Mouse (Mus musculus) neural tube, embryonic 14.5 days (tissue): ENCODE results near the gene Cdh10. TPM values are rescaled to one million over a fixed set of nuclear protein-coding genes. Genes with fewer than 3 reads are reported as not detected.

Source experiments
- ATAC-seq: fragments of 200-750 bp; cut with Nextera tagmentation; 2 replicates; pipeline ENCODE4 v1.8.0; 2017; ENCODE audit warnings: low read depth, mild to moderate bottlenecking, moderate TSS enrichment, moderate library complexity
- H3K27ac ChIP-seq: fragments of 300-500 bp; sonication (generic); 2 replicates; pipeline ENCODE4 v1.5.1; 2014; ENCODE audit warnings: low read depth, mild to moderate bottlenecking, control low read depth, low read length, moderate library complexity, mixed read lengths
- H3K27me3 ChIP-seq: fragments of 300-500 bp; sonication (generic); 2 replicates; pipeline ENCODE4 v1.6.1; 2014; ENCODE audit warnings: low read length; ENCODE audit not compliant: control insufficient read depth, insufficient read depth
- H3K36me3 ChIP-seq: fragments of 300-500 bp; sonication (generic); 2 replicates; pipeline ENCODE4 v1.6.1; 2014; ENCODE audit warnings: low read length, mixed read lengths; ENCODE audit not compliant: control insufficient read depth, insufficient read depth
- H3K4me1 ChIP-seq: fragments of 300-500 bp; sonication (generic); 2 replicates; pipeline ENCODE4 v1.6.1; 2014; ENCODE audit warnings: low read length; ENCODE audit not compliant: control insufficient read depth, insufficient read depth
- H3K4me2 ChIP-seq: fragments of 300-500 bp; sonication (generic); 2 replicates; pipeline ENCODE4 v1.6.1; 2014; ENCODE audit warnings: mild to moderate bottlenecking, low read depth, low read length, control low read depth
- H3K4me3 ChIP-seq: fragments of 300-500 bp; sonication (generic); 2 replicates; pipeline ENCODE4 v1.5.1; 2014; ENCODE audit warnings: low read depth, low read length, control low read depth, mixed read lengths
- H3K9ac ChIP-seq: fragments of 300-500 bp; sonication (generic); replicated peaks from 2 replicates; pipeline ENCODE4 v1.6.1; 2014; ENCODE audit warnings: low read depth, mild to moderate bottlenecking, control low read depth, low read length, mixed read lengths
- H3K9me3 ChIP-seq: fragments of 300-500 bp; sonication (generic); 2 replicates; pipeline ENCODE4 v1.6.1; 2016; ENCODE audit warnings: low read length; ENCODE audit not compliant: control insufficient read depth
- WGBS: fragments of 180-500 bp; shearing (Covaris S2); extraction: QIAGEN DNeasy Blood & Tissue Kit; methylation state at CpG from one replicate; pipeline ENCODE4 v1.1.7; 2014; 5-methylcytosine and 5-hydroxymethylcytosine counted together
- polyA plus RNA-seq: library from polyadenylated mRNA; unstranded; fragments of >200 nt; fragmentation: Nextera tagmentation; extraction: Ambion mirVana; gene quantifications from 2 replicates; pipeline ENCODE4 v1.2.1, GENCODE M21; 2014

Cdh10 gene
- polyA plus RNA-seq, 1 experiment from 2014 or later: 28.2 TPM

GRCm38 (mm10) chr15:19010829-19011228, 192.1 kb downstream of the Cdh10 start:
- 87% methylated on average over 10 of the region's 10 CpGs for WGBS
- Histone ChIP-seq H3K27me3 (no peaks in the 10 kb centered on the region), H3K4me2 (no peak overlapping the region), H3K4me3 (no peak overlapping the region), H3K36me3 (no peaks in the 10 kb centered on the region), H3K9me3 (no peaks in the 10 kb centered on the region), H3K9ac (no peak overlapping the region), H3K27ac (no peak overlapping the region), H3K4me1 (no peaks in the 10 kb centered on the region)
- ATAC-seq: no peak

GRCm38 (mm10) chr15:19032983-19033382, 214.2 kb downstream of the Cdh10 start:
- H3K27ac ChIP-seq: no peak overlapping the region
- ATAC-seq: no peak
- H3K4me3 ChIP-seq: no peak overlapping the region
- no peaks in the 10 kb centered on the region for H3K36me3 ChIP-seq
- 41% methylated on average over 3 of the region's 3 CpGs for whole genome bisulfite sequencing
- no peak overlapping the region for H3K9ac ChIP-seq
- no peaks in the 10 kb centered on the region for H3K27me3 ChIP-seq
- no peaks in the 10 kb centered on the region for H3K9me3 ChIP-seq
- H3K4me2 ChIP-seq: no peak overlapping the region
- no peaks in the 10 kb centered on the region for H3K4me1 ChIP-seq

GRCm38 (mm10) chr15:19040077-19040476, 221.3 kb downstream of the Cdh10 start:
- Histone ChIP-seq H3K9me3 (no peaks in the 10 kb centered on the region), H3K4me2 (no peak overlapping the region), H3K4me3 (no peak overlapping the region), H3K36me3 (no peaks in the 10 kb centered on the region), H3K4me1 (no peaks in the 10 kb centered on the region), H3K27ac (no peak overlapping the region), H3K27me3 (no peaks in the 10 kb centered on the region), H3K9ac (no peak overlapping the region)
- no peak for ATAC-seq
- WGBS: 86% methylated on average over 1 of the region's 1 CpGs
